Mouse (Mus musculus) liver, embryonic 13.5 days (tissue): ENCODE measurements around the gene Gpx7. TPM values are rescaled to one million over a fixed set of nuclear protein-coding genes. Genes with fewer than 3 reads are reported as not detected.
A peak's percentile ranks its signal among the peaks of the same experiment; 100 is the strongest.
"Not testable (repeated sequence)": the region's sequence is repeated elsewhere in the genome, so short reads cannot be mapped to it uniquely, and the experiment has no call there.

Experiments
- ATAC-seq: fragments of 200-750 bp; cut with Nextera tagmentation; 2 replicates; pipeline ENCODE4 v1.8.0; 2017; ENCODE audit warnings: low read depth, mild to moderate bottlenecking, moderate number of reproducible peaks, moderate library complexity
- DNase-seq: peaks from one replicate; pipeline ENCODE4 v3.0.0; 2022
- H3K27ac ChIP-seq: fragments of 300-500 bp; sonication (generic); 2 replicates; pipeline ENCODE4 v1.5.1; 2015; ENCODE audit warnings: moderate library complexity, mild to moderate bottlenecking, inconsistent platforms
- H3K27me3 ChIP-seq: fragments of 300-500 bp; sonication (generic); 2 replicates; pipeline ENCODE4 v1.6.1; 2015; ENCODE audit warnings: mild to moderate bottlenecking, inconsistent platforms
- H3K36me3 ChIP-seq: fragments of 300-500 bp; sonication (generic); 2 replicates; pipeline ENCODE4 v1.6.1; 2015; ENCODE audit warnings: mild to moderate bottlenecking, inconsistent platforms
- H3K4me1 ChIP-seq: fragments of 300-500 bp; sonication (generic); replicated peaks from 2 replicates; pipeline ENCODE4 v1.6.1; 2015; ENCODE audit warnings: inconsistent platforms
- H3K4me2 ChIP-seq: fragments of 300-500 bp; sonication (generic); 2 replicates; pipeline ENCODE4 v1.6.1; 2015; ENCODE audit warnings: inconsistent platforms, mild to moderate bottlenecking, moderate library complexity
- H3K4me3 ChIP-seq: fragments of 300-500 bp; sonication (generic); replicated peaks from 2 replicates; pipeline ENCODE4 v1.5.1; 2015; ENCODE audit warnings: mild to moderate bottlenecking, inconsistent platforms
- H3K9ac ChIP-seq: fragments of 300-500 bp; sonication (generic); 2 replicates; pipeline ENCODE4 v1.6.1; 2015; ENCODE audit warnings: mild to moderate bottlenecking, inconsistent platforms
- H3K9me3 ChIP-seq: fragments of 300-500 bp; sonication (generic); replicated peaks from 2 replicates; pipeline ENCODE4 v1.6.1; 2016; ENCODE audit warnings: inconsistent platforms
- whole genome bisulfite sequencing: fragments of 180-500 bp; shearing (Covaris S2); methylation state at CpG from one replicate; pipeline ENCODE4 v1.1.7; 2015; ENCODE audit not compliant: insufficient replicate concordance; 5-methylcytosine and 5-hydroxymethylcytosine counted together
- polyA plus RNA-seq: library from polyadenylated mRNA; unstranded; fragments of >200 nt; fragmentation: Nextera tagmentation; extraction: Ambion mirVana; gene quantifications from 2 replicates; pipeline ENCODE4 v1.2.1, GENCODE M21; 2015

Gpx7 gene
- polyA plus RNA-seq, 1 experiment from 2014 or later: 10.4 TPM

- ATAC-seq: no peak
- WGBS: 42% methylated on average over 7 of the region's 7 CpGs
- Histone ChIP-seq H3K9me3 (no peaks in the 10 kb centered on the region), H3K4me1 (peaks cover 25% of the 10 kb centered on the region), H3K4me2 (no peak overlapping the region), H3K27ac (peak overlapping the region; percentile 68), H3K9ac (peak overlapping the region; percentile 26; the same call in 1 of the 2 replicates), H3K36me3 (no peaks in the 10 kb centered on the region), H3K4me3 (no peak overlapping the region), H3K27me3 (peaks cover 29% of the 10 kb centered on the region)
- DNase-seq: no peak
These were observed 43.2 kb downstream of the Gpx7 start for GRCm38 (mm10) chr4:108363355-108364110.

- peak overlapping the region; percentile 26; the same call in 1 of the 2 replicates for H3K9ac ChIP-seq
- no peaks in the 10 kb centered on the region for H3K9me3 ChIP-seq
- no peak overlapping the region for H3K4me3 ChIP-seq
- ATAC-seq (peak; percentile 67; the same call in 1 of the 2 replicates), DNase-seq (no peak)
- H3K27ac ChIP-seq: peak overlapping the region; percentile 68
- peaks cover 33% of the 10 kb centered on the region for H3K27me3 ChIP-seq
- 29% methylated on average over 18 of the region's 18 CpGs for WGBS
- peaks cover 22% of the 10 kb centered on the region for H3K4me1 ChIP-seq
- no peaks in the 10 kb centered on the region for H3K36me3 ChIP-seq
- H3K4me2 ChIP-seq: peak overlapping the region; percentile 33; the same call in 1 of the 2 replicates
These were observed 44.2 kb downstream of the Gpx7 start for GRCm38 (mm10) chr4:108362321-108363261.

- Histone ChIP-seq H3K4me2 (peak overlapping the region; percentile 49), H3K9me3 (no peaks in the 10 kb centered on the region), H3K9ac (no peak overlapping the region), H3K27ac (no peak overlapping the region), H3K36me3 (no peaks in the 10 kb centered on the region), H3K4me1 (peaks cover 22% of the 10 kb centered on the region), H3K27me3 (peaks cover 33% of the 10 kb centered on the region), H3K4me3 (peak overlapping the region; percentile 16)
- ATAC-seq (no peak), DNase-seq (no peak)
- WGBS: 12% methylated on average over 28 of the region's 28 CpGs
These were observed 46.4 kb downstream of the Gpx7 start for GRCm38 (mm10) chr4:108360136-108361055.

- Histone ChIP-seq H3K9me3 (no peaks in the 10 kb centered on the region), H3K4me2 (no peak overlapping the region), H3K36me3 (no peaks in the 10 kb centered on the region), H3K27ac (no peak overlapping the region), H3K4me1 (peaks cover 27% of the 10 kb centered on the region), H3K9ac (no peak overlapping the region), H3K4me3 (no peak overlapping the region), H3K27me3 (peaks cover 33% of the 10 kb centered on the region)
- 43% methylated on average over 4 of the region's 4 CpGs for WGBS
- no peak for DNase-seq
- no peak for ATAC-seq
These were observed 48.3 kb downstream of the Gpx7 start for GRCm38 (mm10) chr4:108358498-108358897.

- Histone ChIP-seq H3K9me3 (no peaks in the 10 kb centered on the region), H3K9ac (no peak overlapping the region), H3K4me3 (no peak overlapping the region), H3K4me1 (peaks cover 31% of the 10 kb centered on the region), H3K36me3 (no peaks in the 10 kb centered on the region), H3K27ac (no peak overlapping the region), H3K27me3 (peaks cover 27% of the 10 kb centered on the region), H3K4me2 (no peak overlapping the region)
- DNase-seq (no peak), ATAC-seq (no peak)
- 78% methylated on average over 8 of the region's 8 CpGs for WGBS
These were observed 49.3 kb downstream of the Gpx7 start for GRCm38 (mm10) chr4:108357458-108357857.

DNA sequence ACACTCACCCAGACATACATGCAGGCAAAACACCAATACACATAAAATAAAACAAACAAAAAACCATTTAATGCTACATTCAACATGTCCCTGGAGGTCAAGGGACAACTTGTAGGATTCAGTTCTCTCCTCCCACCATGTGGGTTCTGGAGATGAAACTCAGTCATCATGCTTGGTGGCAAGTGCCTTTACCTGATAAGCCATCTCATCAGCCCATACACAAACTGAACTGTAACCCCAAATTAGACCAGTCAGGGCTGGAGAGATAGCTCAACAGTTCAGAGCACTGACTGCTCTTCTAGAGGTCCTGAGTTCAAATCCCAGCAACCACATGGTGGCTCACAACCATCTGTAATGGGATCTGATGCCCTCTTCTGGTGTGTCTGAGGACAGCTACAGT is 53.2 kb downstream of the Gpx7 start:
- not testable (repeated sequence) for H3K9me3 ChIP-seq, H3K9ac ChIP-seq, H3K4me3 ChIP-seq, H3K27ac ChIP-seq, H3K36me3 ChIP-seq, H3K4me2 ChIP-seq, H3K27me3 ChIP-seq
- DNase-seq (peak; percentile 33), ATAC-seq (peak; percentile 56)
- peaks cover 46% of the 10 kb centered on the region for H3K4me1 ChIP-seq

- Histone ChIP-seq H3K27ac (peak overlapping the region; percentile 6; the same call in 1 of the 2 replicates), H3K9ac (no peak overlapping the region), H3K36me3 (no peaks in the 10 kb centered on the region), H3K4me2 (no peak overlapping the region), H3K27me3 (no peaks in the 10 kb centered on the region), H3K4me3 (no peak overlapping the region), H3K4me1 (peaks cover 57% of the 10 kb centered on the region), H3K9me3 (no peaks in the 10 kb centered on the region)
- WGBS: 40% methylated on average over 8 of the region's 8 CpGs
- no peak for DNase-seq
- ATAC-seq: no peak
These were observed 55.9 kb downstream of the Gpx7 start for GRCm38 (mm10) chr4:108350819-108351218.

Other genes starting within 250 kb of the Gpx7 start
- 10.2 and 10.7 TPM in 2 replicates for gene Echdc2, start 241.5 kb downstream of the Gpx7 start, polyA plus RNA-seq
- gene Zyg11a, start 188.9 kb downstream of the Gpx7 start, polyA plus RNA-seq: 0.09 and 0.10 TPM in 2 replicates
- 2.1 and 2.7 TPM in 2 replicates for gene Zyg11b, start 105.9 kb downstream of the Gpx7 start, polyA plus RNA-seq
- gene Coa7, start 78.8 kb downstream of the Gpx7 start, polyA plus RNA-seq: 30.8 and 32.6 TPM in 2 replicates
- 0.20 and 0.53 TPM in 2 replicates for gene Shisal2a, start 23.6 kb downstream of the Gpx7 start, polyA plus RNA-seq
- 19.2 and 23.1 TPM in 2 replicates for gene Tut4, start 52.5 kb upstream of the Gpx7 start, polyA plus RNA-seq
- 60.2 and 68.8 TPM in 2 replicates for gene Prpf38a, start 172.4 kb upstream of the Gpx7 start, polyA plus RNA-seq
- gene Orc1, start 172.5 kb upstream of the Gpx7 start, polyA plus RNA-seq: 23.2 and 27.9 TPM in 2 replicates
- 12.9 and 13.3 TPM in 2 replicates for gene Cc2d1b, start 213.0 kb upstream of the Gpx7 start, polyA plus RNA-seq